Mouse (Mus musculus) cortical plate, adult 2 months (tissue): ENCODE data around the gene Lmbrd2.

Experiments
- CTCF ChIP-seq: fragments of 200-500 bp; IDR thresholded peaks from 2 replicates; pipeline ENCODE4 v1.5.1; 2011; ENCODE audit warnings: mild to moderate bottlenecking, control low read depth, low read length; ENCODE audit not compliant: insufficient read depth; ENCODE audit errors: extremely low read depth
- POLR2A ChIP-seq: fragments of 200-500 bp; IDR thresholded peaks from 2 replicates; pipeline ENCODE4 v1.6.1; 2011; ENCODE audit warnings: mild to moderate bottlenecking, low read length, control low read depth; ENCODE audit not compliant: insufficient read depth; ENCODE audit errors: extremely low read depth

GRCm38 (mm10) chr15:9118852-9119251 is 21.5 kb upstream of the Lmbrd2 start:
- TF ChIP-seq POLR2A (no peak), CTCF (no peak)
